Mouse (Mus musculus) embryonic fibroblast, embryonic 13.5 days (primary cell): ENCODE measurements around the gene Msi2.

Source experiments
- CTCF ChIP-seq: IDR thresholded peaks from 2 replicates; pipeline ENCODE4 v1.5.1; 2011; ENCODE audit warnings: mild to moderate bottlenecking, control low read depth, low read length, moderate library complexity, borderline replicate concordance; ENCODE audit not compliant: insufficient read depth
- POLR2A ChIP-seq: IDR thresholded peaks from 2 replicates; pipeline ENCODE4 v1.6.1; 2011; ENCODE audit warnings: low read depth, mild to moderate bottlenecking, control low read depth, low read length, moderate library complexity

- no peak for TF ChIP-seq CTCF
- TF ChIP-seq POLR2A = no peak
Observed at GRCm38 (mm10) chr11:88650275-88650674, 68.0 kb downstream of the Msi2 start.
